Mouse (Mus musculus) limb, embryonic 13.5 days (tissue): ENCODE results near the gene a. TPM values are rescaled to one million over a fixed set of nuclear protein-coding genes. Genes with fewer than 3 reads are reported as not detected.
A peak's percentile ranks its signal among the peaks of the same experiment; 100 is the strongest.

ENCODE experiments used
- ATAC-seq: fragments of 200-750 bp; cut with Nextera tagmentation; 2 replicates; pipeline ENCODE4 v1.8.0; 2017; ENCODE audit warnings: low read depth, moderate number of reproducible peaks, moderate TSS enrichment; ENCODE audit not compliant: low FRiP score
- H3K27ac ChIP-seq: fragments of 300-500 bp; sonication (generic); 2 replicates; pipeline ENCODE4 v1.5.1; 2015; ENCODE audit warnings: inconsistent platforms, mild to moderate bottlenecking, moderate library complexity
- H3K27me3 ChIP-seq: fragments of 300-500 bp; sonication (generic); 2 replicates; pipeline ENCODE4 v1.6.1; 2015; ENCODE audit warnings: mild to moderate bottlenecking, inconsistent platforms
- H3K36me3 ChIP-seq: fragments of 300-500 bp; sonication (generic); 2 replicates; pipeline ENCODE4 v1.6.1; 2015; ENCODE audit warnings: inconsistent platforms, mild to moderate bottlenecking, moderate library complexity
- H3K4me1 ChIP-seq: fragments of 300-500 bp; sonication (generic); 2 replicates; pipeline ENCODE4 v1.6.1; 2015; ENCODE audit warnings: inconsistent platforms
- H3K4me2 ChIP-seq: fragments of 300-500 bp; sonication (generic); replicated peaks from 2 replicates; pipeline ENCODE4 v1.6.1; 2015; ENCODE audit warnings: inconsistent platforms, mild to moderate bottlenecking, moderate library complexity
- H3K4me3 ChIP-seq: fragments of 300-500 bp; sonication (generic); 2 replicates; pipeline ENCODE4 v1.5.1; 2015; ENCODE audit warnings: moderate library complexity, mild to moderate bottlenecking, inconsistent platforms
- H3K9ac ChIP-seq: fragments of 300-500 bp; sonication (generic); 2 replicates; pipeline ENCODE4 v1.6.1; 2015; ENCODE audit warnings: mild to moderate bottlenecking, inconsistent platforms
- H3K9me3 ChIP-seq: fragments of 300-500 bp; sonication (generic); 2 replicates; pipeline ENCODE4 v1.6.1; 2016; ENCODE audit warnings: inconsistent platforms
- WGBS: fragments of 180-500 bp; shearing (Covaris S2); methylation state at CpG from one replicate; pipeline ENCODE4 v1.1.7; 2015; 5-methylcytosine and 5-hydroxymethylcytosine counted together
- polyA plus RNA-seq: library from polyadenylated mRNA; unstranded; fragments of >200 nt; fragmentation: Nextera tagmentation; extraction: Ambion mirVana; gene quantifications from 2 replicates; pipeline ENCODE4 v1.2.1, GENCODE M21; 2015

The a gene
- polyA plus RNA-seq, 1 experiment from 2014 or later: 12.0 TPM

- no peaks in the 10 kb centered on the region for H3K9me3 ChIP-seq
- H3K27ac ChIP-seq: no peak overlapping the region
- H3K27me3 ChIP-seq: no peaks in the 10 kb centered on the region
- H3K4me1 ChIP-seq: peaks cover 17% of the 10 kb centered on the region
- no peak overlapping the region for H3K9ac ChIP-seq
- H3K4me2 ChIP-seq: no peak overlapping the region
- H3K36me3 ChIP-seq: no peaks in the 10 kb centered on the region
- ATAC-seq: no peak
- 80% methylated on average over 11 of the region's 11 CpGs for WGBS
- H3K4me3 ChIP-seq: no peak overlapping the region
These were observed 4.4 kb upstream of the a start for GRCm38 (mm10) chr2:154786776-154787175.

- Histone ChIP-seq H3K36me3 (no peaks in the 10 kb centered on the region), H3K4me1 (peaks cover 34% of the 10 kb centered on the region), H3K4me3 (no peak overlapping the region), H3K9ac (no peak overlapping the region), H3K4me2 (no peak overlapping the region), H3K27me3 (no peaks in the 10 kb centered on the region), H3K27ac (no peak overlapping the region), H3K9me3 (no peaks in the 10 kb centered on the region)
- ATAC-seq: no peak
- 74% methylated on average over 6 of the region's 6 CpGs for WGBS
These were observed 1.8 kb upstream of the a start for GRCm38 (mm10) chr2:154789381-154789780.

- Histone ChIP-seq H3K27me3 (no peaks in the 10 kb centered on the region), H3K9ac (peak overlapping the region; percentile 43; the same call in 1 of the 2 replicates), H3K4me3 (peak overlapping the region; percentile 88), H3K9me3 (no peaks in the 10 kb centered on the region), H3K27ac (peak overlapping the region; percentile 22; the same call in 1 of the 2 replicates), H3K4me1 (peaks cover 37% of the 10 kb centered on the region), H3K4me2 (peak overlapping the region; percentile 59), H3K36me3 (no peaks in the 10 kb centered on the region)
- whole genome bisulfite sequencing: 5% methylated on average over 14 of the region's 14 CpGs
- no peak for ATAC-seq
These were observed 1.1 kb upstream of the a start for GRCm38 (mm10) chr2:154789977-154790655.

- WGBS: under 1% methylated on average over 54 of the region's 67 CpGs
- peaks cover 40% of the 10 kb centered on the region for H3K4me1 ChIP-seq
- peak overlapping the region; percentile 88 for H3K4me3 ChIP-seq
- no peaks in the 10 kb centered on the region for H3K27me3 ChIP-seq
- ATAC-seq: peak; percentile 22; the same call in 1 of the 2 replicates
- no peaks in the 10 kb centered on the region for H3K36me3 ChIP-seq
- H3K27ac ChIP-seq: peak overlapping the region; percentile 96
- peak overlapping the region; percentile 99 for H3K9ac ChIP-seq
- H3K4me2 ChIP-seq: peak overlapping the region; percentile 79
- H3K9me3 ChIP-seq: no peaks in the 10 kb centered on the region
These were observed 750 bp downstream of the a start for GRCm38 (mm10) chr2:154791661-154792642.

GRCm38 (mm10) chr2:154803372-154803771 lies 12.2 kb downstream of the a start:
- Histone ChIP-seq H3K27ac (no peak overlapping the region), H3K9ac (no peak overlapping the region), H3K27me3 (no peaks in the 10 kb centered on the region), H3K4me2 (no peak overlapping the region), H3K4me3 (no peak overlapping the region), H3K9me3 (no peaks in the 10 kb centered on the region), H3K36me3 (peaks cover 5% of the 10 kb centered on the region; the same call in 1 of the 2 replicates), H3K4me1 (peaks cover 44% of the 10 kb centered on the region)
- WGBS: 68% methylated on average over 1 of the region's 1 CpGs
- no peak for ATAC-seq

GRCm38 (mm10) chr2:154803845-154804244 lies 12.6 kb downstream of the a start:
- 79% methylated on average over 4 of the region's 4 CpGs for WGBS
- peaks cover 5% of the 10 kb centered on the region; the same call in 1 of the 2 replicates for H3K36me3 ChIP-seq
- no peak for ATAC-seq
- H3K9ac ChIP-seq: no peak overlapping the region
- no peaks in the 10 kb centered on the region for H3K27me3 ChIP-seq
- H3K4me3 ChIP-seq: no peak overlapping the region
- H3K27ac ChIP-seq: no peak overlapping the region
- no peaks in the 10 kb centered on the region for H3K9me3 ChIP-seq
- peaks cover 49% of the 10 kb centered on the region for H3K4me1 ChIP-seq
- no peak overlapping the region for H3K4me2 ChIP-seq

- H3K4me1 ChIP-seq: peaks cover 71% of the 10 kb centered on the region
- whole genome bisulfite sequencing: 50% methylated on average over 1 of the region's 1 CpGs
These were observed 16.5 kb downstream of the a start for GRCm38 (mm10) chr2:154807689-154808088.

GRCm38 (mm10) chr2:154809107-154809762 lies 18.0 kb downstream of the a start:
- no peak for ATAC-seq
- WGBS: 34% methylated on average over 1 of the region's 1 CpGs

More at GRCm38 (mm10) chr2:154807689-154808088, 16.5 kb downstream of the a start:
- Histone ChIP-seq H3K4me3 (no peak overlapping the region), H3K36me3 (no peaks in the 10 kb centered on the region), H3K27ac (no peak overlapping the region), H3K27me3 (no peaks in the 10 kb centered on the region), H3K9me3 (no peaks in the 10 kb centered on the region), H3K9ac (no peak overlapping the region), H3K4me2 (no peak overlapping the region)
- ATAC-seq: no peak

GRCm38 (mm10) chr2:154810821-154811220 lies 19.6 kb downstream of the a start:
- H3K36me3 ChIP-seq: no peaks in the 10 kb centered on the region
- no peak overlapping the region for H3K4me3 ChIP-seq
- H3K27me3 ChIP-seq: no peaks in the 10 kb centered on the region
- no peak overlapping the region for H3K4me2 ChIP-seq
- H3K9me3 ChIP-seq: no peaks in the 10 kb centered on the region
- no peak overlapping the region for H3K9ac ChIP-seq
- H3K27ac ChIP-seq: peak overlapping the region; percentile 22; the same call in 1 of the 2 replicates
- ATAC-seq: no peak
- WGBS: 64% methylated on average over 1 of the region's 1 CpGs
- H3K4me1 ChIP-seq: peaks cover 51% of the 10 kb centered on the region

More at GRCm38 (mm10) chr2:154809107-154809762, 18.0 kb downstream of the a start:
- no peak overlapping the region for H3K9ac ChIP-seq
- H3K27me3 ChIP-seq: no peaks in the 10 kb centered on the region
- H3K4me2 ChIP-seq: no peak overlapping the region
- H3K4me3 ChIP-seq: no peak overlapping the region
- H3K36me3 ChIP-seq: no peaks in the 10 kb centered on the region
- H3K4me1 ChIP-seq: peaks cover 58% of the 10 kb centered on the region
- H3K27ac ChIP-seq: no peak overlapping the region
- no peaks in the 10 kb centered on the region for H3K9me3 ChIP-seq

- no peaks in the 10 kb centered on the region for H3K9me3 ChIP-seq
- H3K4me2 ChIP-seq: no peak overlapping the region
- no peak overlapping the region for H3K27ac ChIP-seq
- 88% methylated on average over 2 of the region's 2 CpGs for WGBS
- H3K36me3 ChIP-seq: no peaks in the 10 kb centered on the region; the same call in 1 of the 2 replicates
- ATAC-seq: no peak
- no peaks in the 10 kb centered on the region for H3K27me3 ChIP-seq
- no peak overlapping the region for H3K9ac ChIP-seq
- no peak overlapping the region for H3K4me3 ChIP-seq
- H3K4me1 ChIP-seq: peaks cover 44% of the 10 kb centered on the region
These were observed 22.2 kb downstream of the a start for GRCm38 (mm10) chr2:154813426-154813825.

- H3K9ac ChIP-seq: no peak overlapping the region
- H3K27me3 ChIP-seq: no peaks in the 10 kb centered on the region
- H3K4me2 ChIP-seq: no peak overlapping the region
- H3K4me1 ChIP-seq: peaks cover 29% of the 10 kb centered on the region
- no peak overlapping the region for H3K27ac ChIP-seq
- no peak for ATAC-seq
- no peak overlapping the region for H3K4me3 ChIP-seq
- peaks cover 6% of the 10 kb centered on the region for H3K36me3 ChIP-seq
- no peaks in the 10 kb centered on the region for H3K9me3 ChIP-seq
- WGBS: 55% methylated on average over 3 of the region's 3 CpGs
These were observed 25.9 kb downstream of the a start for GRCm38 (mm10) chr2:154817089-154817488.
